Comparison of ENCODE assay signal across 17 mouse cellular contexts in the genomic region with DNA sequence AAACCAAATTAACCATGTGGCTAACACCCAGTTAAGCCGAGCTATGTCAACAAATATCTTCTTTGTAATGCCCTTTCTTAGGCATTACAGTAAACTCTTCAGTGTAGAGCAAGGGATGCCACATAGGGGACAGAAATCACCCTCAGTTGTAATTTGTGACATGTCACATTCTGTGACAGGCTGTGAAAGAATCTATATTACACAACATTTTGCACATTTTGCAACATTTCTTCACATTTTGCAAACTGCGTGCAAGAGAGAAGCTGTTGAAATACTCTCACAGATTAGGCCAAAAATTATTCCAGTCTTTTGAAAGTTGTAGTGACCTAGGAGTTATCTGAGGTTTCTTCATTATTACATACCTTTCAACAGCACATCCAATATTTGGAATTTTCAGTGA. TPM values are rescaled to one million over a fixed set of nuclear protein-coding genes. Genes with fewer than 3 reads are reported as not detected.
"Had no signal": no experiment of that assay in that cellular context is flagged by ENCODE, and none has a peak within 500 bp of the region (broad histone marks: within the 10 kb centered on the region; RNA-seq: fewer than 3 reads in every experiment).

No protein-coding gene starts in this region.

- H3K4me2 ChIP-seq: limb, embryonic 13.5 days; lung, embryonic 15.5 days; neural tube, embryonic 12.5 days; stomach, embryonic 15.5 days had no signal

- H3K36me3 ChIP-seq: limb, embryonic 13.5 days; lung, embryonic 15.5 days; midbrain, embryonic 10.5 days; neural tube, embryonic 12.5 days; stomach, embryonic 15.5 days had no signal

- DNase-seq: kidney, adult 18-20 months; kidney, postnatal 10 days; kidney, postnatal 4 days; left cerebral cortex, postnatal 4 days; midbrain, embryonic 14.5 days; retina, postnatal 1 day; right cerebral cortex, postnatal 4 days; spleen, adult 18-20 months; thymus, adult 2 months; thymus, postnatal 36 days had no signal

- H3K9ac ChIP-seq: limb, embryonic 13.5 days; liver, embryonic 14.5 days; lung, embryonic 15.5 days; neural tube, embryonic 12.5 days; stomach, embryonic 15.5 days had no signal

- H3K4me3 ChIP-seq: limb, embryonic 13.5 days; lung, embryonic 15.5 days; midbrain, embryonic 10.5 days; myocyte; neural tube, embryonic 12.5 days; stomach, embryonic 15.5 days had no signal

- H3K4me1 ChIP-seq: limb, embryonic 13.5 days; lung, embryonic 15.5 days; midbrain, embryonic 10.5 days; neural tube, embryonic 12.5 days; stomach, embryonic 15.5 days had no signal

- H3K27me3 ChIP-seq: limb, embryonic 13.5 days; lung, embryonic 15.5 days; neural tube, embryonic 12.5 days; stomach, embryonic 15.5 days had no signal

- H3K27ac ChIP-seq: limb, embryonic 13.5 days; liver, embryonic 14.5 days; lung, embryonic 15.5 days; midbrain, embryonic 10.5 days; neural tube, embryonic 12.5 days; stomach, embryonic 15.5 days had no signal

- H3K9me3 ChIP-seq: limb, embryonic 13.5 days; lung, embryonic 15.5 days; midbrain, embryonic 10.5 days; neural tube, embryonic 12.5 days; stomach, embryonic 15.5 days had no signal

RNA-seq across cellular contexts. Expression of a gene that starts 3.8 kb away (rescaled TPM):
- polyA plus RNA-seq: midbrain, embryonic 14.5 days; neural tube, embryonic 12.5 days had no signal
